Mouse (Mus musculus) ovary, adult 10 weeks (tissue): ENCODE results near the gene Nus1. TPM values are rescaled to one million over a fixed set of nuclear protein-coding genes. Genes with fewer than 3 reads are reported as not detected.

Experiments used
- polyA plus RNA-seq: library from polyadenylated mRNA; stranded (reverse); fragments of 350-450 nt; fragmentation: Illumina TruSeq; extraction: RNeasy Lipid Tissue Mini Kit (QIAGEN cat#74804); gene quantifications from one replicate; pipeline ENCODE4 v1.2.3, GENCODE M21; 2014

Nus1 gene
- 147 TPM for polyA plus RNA-seq

GRCm38 (mm10) chr10:52417299-52417997 lies at the start of gene Nus1:
TSS of gene Nus1 (plus strand) at chr10:52417547.

DNA sequence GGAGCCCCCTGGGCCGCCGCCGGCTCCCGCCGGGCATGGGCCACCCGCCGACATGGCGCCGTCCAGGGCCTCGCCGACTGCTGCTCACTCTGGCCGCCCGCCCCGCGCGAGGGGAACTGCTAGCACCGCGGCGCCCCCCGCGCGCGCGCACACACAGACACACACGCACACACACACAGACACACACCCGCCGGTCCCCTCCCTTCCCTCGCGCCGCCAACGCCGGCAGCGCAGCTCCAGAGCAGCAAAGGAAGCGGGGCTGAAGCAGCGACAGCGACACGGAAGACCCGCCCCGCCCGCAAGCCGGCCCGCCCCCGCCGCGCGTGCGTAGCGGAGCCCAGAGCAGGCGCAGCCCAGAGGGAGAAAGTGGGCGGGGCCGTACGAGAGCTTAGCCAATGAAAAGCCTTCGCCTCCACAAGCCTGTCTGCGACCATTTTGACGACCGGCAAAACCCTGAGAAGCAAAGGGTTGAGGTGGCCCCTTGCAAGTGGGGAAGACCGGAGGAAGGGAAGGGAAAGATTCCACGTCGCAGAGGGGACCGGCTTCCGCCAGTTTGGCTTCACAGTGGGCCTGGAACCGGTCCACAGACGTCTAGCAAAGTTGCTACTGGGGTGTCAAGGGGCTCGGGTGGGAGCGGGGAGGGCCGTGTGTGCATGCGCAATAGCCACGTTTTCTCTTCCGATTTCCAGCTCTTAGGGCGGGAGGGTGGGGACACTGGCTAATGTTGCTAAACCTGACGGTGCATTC lies 35.3 kb upstream of the Nus1 start, which contains the start of gene Gopc:
Gopc (minus strand) TSS at position 280 of the 747 bp plus-strand sequence.

DNA sequence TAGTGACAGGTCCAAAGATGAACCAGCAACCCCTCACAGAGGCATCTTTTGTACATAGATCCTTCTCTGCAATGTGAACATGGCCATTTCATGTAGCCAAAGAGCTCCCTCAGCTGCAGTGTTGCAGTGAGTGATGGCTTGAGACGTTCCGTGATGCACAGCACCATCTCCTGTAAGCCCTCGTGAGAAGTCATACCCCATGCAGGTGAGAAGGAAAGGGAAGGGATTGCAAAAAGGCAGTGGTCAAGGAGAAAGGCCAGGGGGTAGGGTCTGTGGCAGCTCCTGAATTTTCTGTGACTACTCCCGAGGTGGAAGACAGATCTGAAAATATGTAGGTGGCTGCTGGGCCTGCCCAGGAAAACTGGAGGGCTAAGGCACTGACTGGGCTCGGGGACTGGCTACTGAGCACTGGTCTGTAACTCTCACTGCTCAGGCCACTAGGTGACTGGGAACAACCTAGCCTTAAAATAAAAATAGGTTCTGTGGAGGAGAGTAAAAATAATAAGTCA lies 28.4 kb upstream of the Nus1 start, which contains the start of gene Nepn:
Nepn (plus strand) TSS at position 51 of the 509 bp plus-strand sequence.

Other genes with a start within 250 kb of the Nus1 start
- not detected for gene Ros1, start 222.3 kb upstream of the Nus1 start, polyA plus RNA-seq
- gene Dcbld1, start 183.9 kb upstream of the Nus1 start, polyA plus RNA-seq = 7.8 TPM
- not detected for gene Gm26741, start 58.8 kb upstream of the Nus1 start, polyA plus RNA-seq
- 66.8 TPM for gene Gopc, start 35.4 kb upstream of the Nus1 start, polyA plus RNA-seq
- gene Nepn, start 28.6 kb upstream of the Nus1 start, polyA plus RNA-seq = not detected